Mouse (Mus musculus): ENCODE results near the gene 4930435E12Rik.

- TF ChIP-seq CTCF (IDR thresholded peaks at IDR 0.05 in 2 of 3, conservative IDR thresholded peaks at IDR 0.05 in 1 of 3; ENCODE audit: control insufficient read depth in 1 of 3, insufficient read depth in 1 of 3, low read depth in 2 of 3, low read length in 3 of 3, poor library complexity in 1 of 3, severe bottlenecking in 1 of 3) (no peak), TAL1 (IDR thresholded peaks at IDR 0.05; ENCODE audit: low read length) (no peak), POLR2A (IDR thresholded peaks at IDR 0.05; ENCODE audit: control insufficient read depth in 1 of 2, insufficient read depth in 1 of 2, low read depth in 1 of 2, low read length in 2 of 2, poor library complexity in 1 of 2) (no peak), RCOR1 (IDR thresholded peaks at IDR 0.05; ENCODE audit: low read depth, low read length) (no peak), NRF1 (IDR thresholded peaks at IDR 0.05; ENCODE audit: insufficient read depth, low read depth, low read length, poor library complexity, severe bottlenecking) (no peak), KAT2A (conservative IDR thresholded peaks at IDR 0.05; ENCODE audit: low read depth, low read length) (no peak), E2F4 (IDR thresholded peaks at IDR 0.05; ENCODE audit: borderline replicate concordance, low read depth, low read length) (no peak), BHLHE40 (IDR thresholded peaks at IDR 0.05; ENCODE audit: borderline replicate concordance, low read depth, low read length) (no peak), HCFC1 (IDR thresholded peaks at IDR 0.05; ENCODE audit: low read depth, low read length) (no peak), USF2 (IDR thresholded peaks at IDR 0.05; ENCODE audit: borderline replicate concordance in 1 of 2, insufficient read depth in 1 of 2, low read depth in 1 of 2, low read length in 2 of 2) (no peak)
These were observed 47.5 kb downstream of the 4930435E12Rik start for GRCm38 (mm10) chr16:38780960-38781572.

All from MEL (cell line).